Mouse (Mus musculus) spleen, adult 2 months (tissue): ENCODE data around the gene Dop1a. TPM values are rescaled to one million over a fixed set of nuclear protein-coding genes. Genes with fewer than 3 reads are reported as not detected.
A peak's percentile ranks its signal among the peaks of the same experiment; 100 is the strongest.

Experiments
- DNase-seq, 2 experiments: peaks; one replicate each; pipeline versions ENCODE4 v3.0.0 to v3.0.0-alpha.2; 2012 to 2021; ENCODE audit warnings: low spot score in 2 of 2, low read depth in 1 of 2
- H3K27ac ChIP-seq: fragments of 200-500 bp; 2 replicates; pipeline ENCODE4 v1.5.1; 2012; ENCODE audit warnings: low read length, inconsistent platforms; ENCODE audit not compliant: insufficient read depth
- H3K27me3 ChIP-seq: fragments of 200-500 bp; 2 replicates; pipeline ENCODE4 v1.6.1; 2012; ENCODE audit warnings: mild to moderate bottlenecking, moderate library complexity, low read length, inconsistent platforms; ENCODE audit not compliant: control insufficient read depth, insufficient read depth
- H3K36me3 ChIP-seq: fragments of 200-500 bp; 2 replicates; pipeline ENCODE4 v1.6.1; 2012; ENCODE audit warnings: mild to moderate bottlenecking, low read length, inconsistent platforms; ENCODE audit not compliant: control insufficient read depth, insufficient read depth
- H3K4me1 ChIP-seq: fragments of 200-500 bp; 2 replicates; pipeline ENCODE4 v1.6.1; 2011; ENCODE audit warnings: inconsistent platforms; ENCODE audit not compliant: control insufficient read depth, insufficient read depth, insufficient read length
- H3K4me3 ChIP-seq: fragments of 200-500 bp; 2 replicates; pipeline ENCODE4 v1.5.1; 2011; ENCODE audit warnings: mild to moderate bottlenecking, inconsistent platforms; ENCODE audit not compliant: insufficient read depth, insufficient read length; ENCODE audit errors: extremely low read depth
- CTCF ChIP-seq: fragments of 200-500 bp; IDR thresholded peaks from 2 replicates; pipeline ENCODE4 v1.5.1; 2011; ENCODE audit warnings: mild to moderate bottlenecking, inconsistent platforms; ENCODE audit not compliant: insufficient read depth, insufficient read length, insufficient replicate concordance; ENCODE audit errors: extremely low read depth
- POLR2A ChIP-seq: fragments of 200-500 bp; IDR thresholded peaks from 2 replicates; pipeline ENCODE4 v1.6.1; 2011; ENCODE audit warnings: low read depth, low read length, inconsistent platforms
- WGBS: fragments of 180-500 bp; shearing (Covaris S2); methylation state at CpG from one replicate; pipeline ENCODE4 v1.1.7; 2018; 5-methylcytosine and 5-hydroxymethylcytosine counted together
- polyA plus RNA-seq: library from polyadenylated mRNA; depleted of rRNA; stranded (reverse); fragments of >200 nt; gene quantifications from 2 replicates; pipeline ENCODE4 v1.2.3, GENCODE M21; 2012; rRNA removed

The Dop1a gene
- polyA plus RNA-seq, result 7.0 and 10.0 TPM in 2 replicates

- Histone ChIP-seq H3K27me3 (no peaks in the 10 kb centered on the region), H3K27ac (peak within 1 kb of the TSS; percentile 82), H3K4me3 (peak within 1 kb of the TSS; percentile 87), H3K4me1 (peaks cover 2% of the 10 kb centered on the region), H3K36me3 (no peaks in the 10 kb centered on the region)
- TF ChIP-seq POLR2A, result peak; percentile 25; the same call in 1 of the 2 replicates
- TF ChIP-seq CTCF, result peak; percentile 84; the same call in 1 of the 2 replicates
- peak; percentile 75 to 87 for DNase-seq
- WGBS, result under 1% methylated on average over 93 of the region's 93 CpGs
These were observed at the start of gene Dop1a for GRCm38 (mm10) chr9:86466990-86467870. TSS of gene Dop1a (plus strand) at chr9:86467154.

- TF ChIP-seq POLR2A (no peak), CTCF (no peak)
These were observed 49.0 kb upstream of the Dop1a start for GRCm38 (mm10) chr9:86417971-86418370.

GRCm38 (mm10) chr9:86419366-86419765 lies 47.6 kb upstream of the Dop1a start:
- H3K4me1 ChIP-seq, result no peaks in the 10 kb centered on the region
- H3K36me3 ChIP-seq, result no peaks in the 10 kb centered on the region
- H3K4me3 ChIP-seq, result no peak overlapping the region
- H3K27ac ChIP-seq, result no peak overlapping the region
- no peak for DNase-seq
- WGBS, result 80% methylated on average over 6 of the region's 6 CpGs
- no peaks in the 10 kb centered on the region for H3K27me3 ChIP-seq
- TF ChIP-seq POLR2A, result no peak
- no peak for TF ChIP-seq CTCF

More at GRCm38 (mm10) chr9:86417971-86418370, 49.0 kb upstream of the Dop1a start:
- Histone ChIP-seq H3K27me3 (no peaks in the 10 kb centered on the region), H3K36me3 (no peaks in the 10 kb centered on the region), H3K4me3 (no peak overlapping the region), H3K27ac (no peak overlapping the region), H3K4me1 (no peaks in the 10 kb centered on the region)
- no peak for DNase-seq
- WGBS, result 79% methylated on average over 1 of the region's 1 CpGs

DNA sequence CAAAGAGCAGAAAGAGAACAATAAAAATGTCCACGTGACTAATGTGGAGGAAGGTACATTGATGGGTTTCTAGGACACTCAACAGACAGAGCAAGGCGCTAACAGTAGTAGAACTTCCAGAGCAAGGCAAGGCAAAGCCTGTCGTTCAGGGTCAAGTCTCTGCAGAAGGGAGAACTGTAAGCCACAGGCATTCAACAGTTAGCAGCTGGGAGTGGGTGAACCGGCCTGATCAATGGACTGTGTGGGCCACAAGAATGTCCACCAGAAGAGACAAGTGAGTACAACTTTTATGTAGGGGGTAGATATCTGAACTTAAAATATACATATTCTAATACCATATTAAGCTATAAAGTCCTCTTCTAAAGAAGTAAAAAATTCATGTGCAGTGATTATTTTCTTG lies 43.6 kb upstream of the Dop1a start:
- Histone ChIP-seq H3K27me3 (no peaks in the 10 kb centered on the region), H3K4me3 (no peak overlapping the region), H3K4me1 (no peaks in the 10 kb centered on the region), H3K27ac (no peak overlapping the region), H3K36me3 (no peaks in the 10 kb centered on the region)
- no peak for TF ChIP-seq POLR2A
- TF ChIP-seq CTCF, result no peak
- 89% methylated on average over 4 of the region's 4 CpGs for WGBS
- DNase-seq, result no peak

GRCm38 (mm10) chr9:86435510-86435909 lies 31.4 kb upstream of the Dop1a start:
- H3K36me3 ChIP-seq, result no peaks in the 10 kb centered on the region
- WGBS, result 95% methylated on average over 3 of the region's 3 CpGs

DNA sequence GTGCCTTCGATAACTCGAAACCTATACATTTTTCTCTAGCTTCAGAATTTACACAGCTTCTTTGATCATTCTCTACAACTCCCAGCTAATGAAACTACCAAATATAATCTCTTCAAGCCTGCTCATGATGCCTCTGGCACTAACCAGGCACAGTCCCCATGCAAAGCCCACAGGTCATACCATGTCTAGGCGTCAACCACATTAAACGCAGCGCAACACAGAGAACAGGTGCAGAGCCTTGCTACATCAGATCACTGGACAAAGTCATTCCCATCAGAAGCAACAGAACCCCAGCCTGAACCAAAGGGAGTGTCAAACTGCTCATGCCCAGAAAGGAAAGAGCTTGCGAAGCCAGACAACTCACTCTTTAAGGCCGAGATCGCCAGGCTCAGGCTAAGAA lies 30.3 kb upstream of the Dop1a start:
- DNase-seq, result no peak
- no peaks in the 10 kb centered on the region for H3K36me3 ChIP-seq
- H3K4me1 ChIP-seq, result no peaks in the 10 kb centered on the region
- 93% methylated on average over 8 of the region's 8 CpGs for WGBS
- no peak overlapping the region for H3K4me3 ChIP-seq
- no peaks in the 10 kb centered on the region for H3K27me3 ChIP-seq
- TF ChIP-seq CTCF, result no peak
- no peak for TF ChIP-seq POLR2A
- H3K27ac ChIP-seq, result no peak overlapping the region

More at GRCm38 (mm10) chr9:86435510-86435909, 31.4 kb upstream of the Dop1a start:
- H3K27me3 ChIP-seq, result no peaks in the 10 kb centered on the region
- no peak for TF ChIP-seq POLR2A
- TF ChIP-seq CTCF, result no peak
- no peak overlapping the region for H3K27ac ChIP-seq
- no peak for DNase-seq
- no peak overlapping the region for H3K4me3 ChIP-seq
- no peaks in the 10 kb centered on the region for H3K4me1 ChIP-seq
